9 mouse cellular contexts compared by ENCODE assay signal in genomic region chr12:73982533-73982932, GRCm38 (mm10). TPM values are rescaled to one million over a fixed set of nuclear protein-coding genes. Genes with fewer than 3 reads are reported as not detected.
DNase-seq lines count a peak whose midpoint lies in the region; ATAC-seq lines count a peak whose summit lies in the region.
"Had no signal": no experiment of that assay in that cellular context is flagged by ENCODE, and none has a peak within 500 bp of the region (broad histone marks: within the 10 kb centered on the region; RNA-seq: fewer than 3 reads in every experiment).

No protein-coding gene starts in this region.

- ATAC-seq in liver, embryonic 11.5 days (replicated peaks; ENCODE audit: low FRiP score), result no peak

- no peaks in the 10 kb centered on the region for H3K9me3 ChIP-seq in liver, embryonic 11.5 days (ENCODE audit: control insufficient read depth, low read length)
- no peaks in the 10 kb centered on the region for H3K9me3 ChIP-seq in heart, embryonic 10.5 days
- H3K9me3 ChIP-seq: G1E had no signal

- no peak overlapping the region for H3K4me2 ChIP-seq in liver, embryonic 11.5 days

- no peak overlapping the region for H3K9ac ChIP-seq in liver, embryonic 11.5 days (ENCODE audit: low read depth, low read length)

- WGBS in liver, embryonic 11.5 days, result 86% methylated on average over 14 of the region's 14 CpGs
- 78% methylated on average over 14 of the region's 14 CpGs for WGBS in heart, embryonic 10.5 days

- peaks cover 17% of the 10 kb centered on the region for H3K36me3 ChIP-seq in liver, embryonic 11.5 days (ENCODE audit: control insufficient read depth, insufficient read depth, low read length)
- H3K36me3 ChIP-seq in heart, embryonic 10.5 days, result peaks cover 80% of the 10 kb centered on the region

- H3K4me3 ChIP-seq in liver, embryonic 11.5 days (ENCODE audit: low read depth, low read length), result no peak overlapping the region
- no peak overlapping the region for H3K4me3 ChIP-seq in heart, embryonic 10.5 days

- no peaks in the 10 kb centered on the region for H3K27me3 ChIP-seq in liver, embryonic 11.5 days (replicated peaks; ENCODE audit: control insufficient read depth, insufficient read depth, low read length)
- H3K27me3 ChIP-seq in heart, embryonic 10.5 days (ENCODE audit: insufficient read depth, poor library complexity, severe bottlenecking), result no peaks in the 10 kb centered on the region

- peak; percentile 22 for DNase-seq in liver
- DNase-seq in liver, embryonic 11.5 days (ENCODE audit: low spot score), result no peak
- peak; percentile 66 for DNase-seq in cerebellum, adult 8-10 months
- peak; percentile 83 for DNase-seq in heart, embryonic 10.5 days (ENCODE audit: low spot score)
- DNase-seq in kidney, postnatal 25 days, result peak; percentile 93
- peak; percentile 54 for DNase-seq in lung, postnatal 36 days
- DNase-seq in spleen, postnatal 4 days (ENCODE audit: low spot score in 2 of 2), result no peak
- no peak for DNase-seq in spleen, postnatal 36 days (ENCODE audit: low spot score in 2 of 2)

- H3K27ac ChIP-seq in liver, embryonic 11.5 days (ENCODE audit: low read depth, low read length), result no peak overlapping the region
- H3K27ac ChIP-seq in heart, embryonic 10.5 days, result no peak overlapping the region

- H3K4me1 ChIP-seq in liver, embryonic 11.5 days (replicated peaks; ENCODE audit: control insufficient read depth, insufficient read depth, low read length), result no peaks in the 10 kb centered on the region
- H3K4me1 ChIP-seq in heart, embryonic 10.5 days, result no peaks in the 10 kb centered on the region

RNA-seq across cellular contexts. Expression of gene Syt16, which starts 14.9 kb away (rescaled TPM):
- polyA plus RNA-seq in liver, embryonic 11.5 days (2014; fragmentation: Nextera tagmentation; extraction: Ambion mirVana), result 0.27 and 0.53 TPM in 2 replicates
- polyA plus RNA-seq in heart, embryonic 10.5 days (2016; fragmentation: Nextera tagmentation; extraction: Ambion mirVana), result 0.32 and 0.33 TPM in 2 replicates
- polyA plus RNA-seq: G1E had no signal

RNA-seq across cellular contexts. Expression of gene Snapc1, which starts 18.3 kb away (rescaled TPM):
- polyA plus RNA-seq in liver, embryonic 11.5 days (2014; fragmentation: Nextera tagmentation; extraction: Ambion mirVana), result 13.6 and 15.1 TPM in 2 replicates
- 20.8 and 24.1 TPM in 2 replicates for polyA plus RNA-seq in heart, embryonic 10.5 days (2016; fragmentation: Nextera tagmentation; extraction: Ambion mirVana)

RNA-seq across cellular contexts. Expression of gene Gm49321, which starts 45.1 kb away (rescaled TPM):
- polyA plus RNA-seq in liver, embryonic 11.5 days (2014; fragmentation: Nextera tagmentation; extraction: Ambion mirVana), result 6.6 and 9.7 TPM in 2 replicates
- 13.8 and 15.8 TPM in 2 replicates for polyA plus RNA-seq in heart, embryonic 10.5 days (2016; fragmentation: Nextera tagmentation; extraction: Ambion mirVana)
- polyA plus RNA-seq: G1E had no signal

Comparison
In these comparisons a context has a peak if more than half of its experiments do, and no peak if none do; other contexts are left out.
1. DNase-seq: peak in liver (single experiment), cerebellum, adult 8-10 months (single experiment), heart, embryonic 10.5 days (single experiment), kidney, postnatal 25 days (2 of 2) and lung, postnatal 36 days (single experiment); none in liver, embryonic 11.5 days (single experiment), spleen, postnatal 4 days (0 of 2) and spleen, postnatal 36 days (0 of 2).